Mouse (Mus musculus) brain, embryonic 14.5 days (tissue): ENCODE results near the gene Slc2a9. TPM values are rescaled to one million over a fixed set of nuclear protein-coding genes. Genes with fewer than 3 reads are reported as not detected.
"Not testable (repeated sequence)": the region's sequence is repeated elsewhere in the genome, so short reads cannot be mapped to it uniquely, and the experiment has no call there.

Experiments
- DNase-seq: peaks from one replicate; pipeline ENCODE4 v3.0.0-alpha.2; 2011; ENCODE audit warnings: low read depth
- CTCF ChIP-seq: fragments of 200-500 bp; IDR thresholded peaks from 2 replicates; pipeline ENCODE4 v1.5.1; 2012; ENCODE audit warnings: inconsistent platforms, mild to moderate bottlenecking, moderate library complexity, borderline replicate concordance; ENCODE audit not compliant: insufficient read depth, insufficient read length; ENCODE audit errors: extremely low read depth
- POLR2A ChIP-seq: fragments of 200-500 bp; IDR thresholded peaks from 2 replicates; pipeline ENCODE4 v1.6.1; 2012; ENCODE audit warnings: mild to moderate bottlenecking, inconsistent platforms, borderline replicate concordance; ENCODE audit not compliant: poor library complexity, insufficient read depth, insufficient read length, severe bottlenecking; ENCODE audit errors: extremely low read depth
- polyA plus RNA-seq: library from polyadenylated mRNA; depleted of rRNA; stranded (reverse); fragments of >200 nt; gene quantifications from 2 replicates; pipeline ENCODE4 v1.2.3, GENCODE M21; 2012

Gene Slc2a9
- polyA plus RNA-seq, 1 experiment = 0.81 TPM

DNA sequence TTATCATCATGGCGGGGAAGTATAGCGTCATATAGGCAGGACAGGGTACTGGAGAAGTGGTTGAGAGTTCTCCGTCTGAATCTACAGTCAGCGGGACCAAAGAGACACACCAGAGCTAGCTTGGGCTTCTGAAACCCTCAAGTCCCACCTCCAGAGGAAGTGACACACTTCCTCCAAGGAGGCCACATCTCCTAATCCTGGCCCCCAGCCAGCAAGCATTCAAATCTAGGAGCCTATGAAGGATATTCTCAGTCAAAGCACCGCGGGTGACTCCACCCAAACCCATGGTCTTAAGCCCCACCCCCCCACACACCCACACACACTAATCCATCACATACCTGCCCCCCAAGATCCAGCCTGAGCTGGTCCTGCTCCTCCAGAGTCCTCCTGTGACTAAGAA, 9.1 kb downstream of the Slc2a9 start:
- DNase-seq = no peak
- TF ChIP-seq CTCF = no peak
- no peak for TF ChIP-seq POLR2A

DNA sequence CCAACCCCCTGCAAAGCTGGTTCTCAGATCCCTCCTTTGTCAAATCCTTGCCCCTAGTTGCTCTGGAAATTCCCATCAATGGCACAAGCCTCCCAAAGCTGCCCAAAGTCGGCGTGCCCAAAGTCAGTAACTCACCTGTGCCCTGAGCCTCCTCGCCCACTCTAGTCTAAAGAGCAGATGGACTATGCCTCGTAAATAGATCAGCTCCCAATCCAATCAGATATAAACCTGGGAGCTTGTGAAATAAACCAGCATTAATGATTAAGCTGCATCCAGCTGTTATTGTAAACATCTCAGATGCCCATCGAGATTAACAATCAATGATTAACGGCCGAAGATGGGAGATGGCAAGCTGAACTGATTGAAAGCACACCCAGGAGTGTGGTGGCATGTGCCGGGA, 11.2 kb downstream of the Slc2a9 start:
- DNase-seq = no peak

GRCm38 (mm10) chr5:38489739-38490138, 13.2 kb downstream of the Slc2a9 start:
- no peak for TF ChIP-seq CTCF
- TF ChIP-seq POLR2A = no peak
- no peak for DNase-seq

More for the DNA sequence above, 11.2 kb downstream of the Slc2a9 start:
- no peak for TF ChIP-seq CTCF

DNA sequence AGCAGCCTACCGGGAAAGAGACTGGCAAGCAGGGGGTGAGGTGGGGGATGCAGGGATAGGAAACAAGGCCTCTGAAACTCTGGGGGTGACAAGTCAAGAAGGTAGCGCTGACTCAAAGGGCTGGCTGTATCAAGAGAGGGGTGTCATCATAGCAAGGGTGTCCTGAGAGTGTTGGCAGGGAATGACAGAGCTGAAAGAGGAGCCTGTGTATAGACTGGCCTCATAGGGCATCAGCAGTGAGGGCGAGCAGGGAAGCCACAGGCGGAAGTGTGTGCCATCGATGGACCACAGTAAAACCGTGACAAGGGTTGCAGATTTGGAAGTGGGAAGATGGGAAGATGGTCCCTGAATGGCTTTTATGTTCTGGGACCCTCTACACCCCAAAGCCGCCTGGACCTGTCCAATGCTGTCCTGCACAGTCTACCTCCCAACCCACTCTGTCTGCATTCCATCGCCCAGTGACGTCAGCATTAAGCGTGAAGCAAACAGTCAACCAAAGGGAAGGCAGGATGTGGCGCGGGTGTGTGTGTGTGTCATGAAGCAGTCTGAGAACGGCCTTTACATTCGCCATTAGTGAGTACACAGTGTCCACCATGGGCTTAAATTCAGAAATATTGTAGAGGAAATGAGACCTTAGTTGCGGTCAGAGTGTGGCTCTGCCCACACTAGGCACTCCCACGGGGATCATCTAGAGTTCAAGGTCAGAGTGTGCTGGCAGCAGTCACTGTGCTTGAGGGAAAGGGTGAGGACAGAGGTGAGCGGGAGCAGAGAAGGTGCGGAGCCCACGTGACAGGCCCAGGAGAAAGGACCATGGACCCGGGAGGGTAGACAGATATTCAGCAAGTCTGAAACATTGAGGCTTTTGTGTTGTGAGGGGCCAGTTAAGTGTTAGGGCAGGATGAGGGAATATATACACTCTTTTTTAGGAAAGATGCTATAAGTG, 14.0 kb downstream of the Slc2a9 start:
- TF ChIP-seq CTCF (no peak), POLR2A (no peak)
- DNase-seq = no peak

- no peak for DNase-seq
- no peak for TF ChIP-seq CTCF
- no peak for TF ChIP-seq POLR2A
Measured at GRCm38 (mm10) chr5:38488026-38488425, 14.9 kb downstream of the Slc2a9 start.

GRCm38 (mm10) chr5:38487247-38487646, 15.7 kb downstream of the Slc2a9 start:
- TF ChIP-seq CTCF = no peak
- no peak for TF ChIP-seq POLR2A
- DNase-seq = no peak

DNA sequence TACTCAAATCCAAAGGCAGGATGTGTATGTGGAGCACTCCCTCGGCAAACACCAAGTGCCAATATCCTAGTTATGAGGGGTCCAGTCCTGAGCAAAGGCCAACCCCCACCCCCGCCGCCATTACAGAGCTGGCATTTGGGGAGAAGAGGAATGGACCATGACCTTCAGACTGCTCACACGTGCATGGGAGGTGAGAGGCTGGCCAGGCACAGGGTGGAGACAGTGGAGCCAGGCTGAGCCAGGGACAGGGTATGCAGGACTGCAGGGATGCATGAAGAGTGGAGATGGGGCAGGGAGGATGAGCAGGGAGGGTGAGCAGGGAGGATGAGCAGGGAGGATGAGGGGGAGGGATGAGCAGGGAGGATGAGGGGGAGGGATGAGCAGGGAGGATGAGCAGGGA, 17.0 kb downstream of the Slc2a9 start:
- DNase-seq = no peak
- TF ChIP-seq POLR2A = no peak
- no peak for TF ChIP-seq CTCF

DNA sequence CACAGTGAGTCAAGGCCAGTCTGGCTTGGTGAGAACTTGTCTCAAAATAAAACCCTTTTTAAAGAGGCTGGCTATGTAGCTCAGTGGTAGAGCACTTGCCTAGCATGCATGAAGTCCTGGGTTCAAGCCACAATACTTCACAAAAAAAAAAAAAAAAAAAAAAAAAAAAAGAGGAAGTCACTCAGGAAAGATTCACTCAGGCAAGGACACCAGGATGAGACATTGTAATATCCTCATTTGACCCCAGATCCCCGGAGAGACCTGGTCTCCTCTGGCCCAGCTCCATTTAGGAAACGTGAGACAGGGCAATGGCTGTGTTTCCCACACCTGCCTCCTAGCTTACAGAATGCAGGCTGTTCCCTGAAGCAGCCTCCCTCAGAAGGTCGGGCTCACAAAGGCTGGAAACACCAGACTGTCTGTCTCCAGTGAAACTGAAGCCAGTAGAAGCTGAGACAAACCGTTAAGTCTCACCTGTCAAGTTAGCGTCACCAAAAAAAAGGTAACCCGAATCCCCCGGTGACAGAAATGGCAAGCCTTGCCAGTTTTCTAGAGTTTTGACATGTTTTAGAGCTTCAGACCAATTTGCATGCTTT, 19.3 kb downstream of the Slc2a9 start:
- TF ChIP-seq CTCF = no peak
- TF ChIP-seq POLR2A = no peak

GRCm38 (mm10) chr5:38480822-38481707, 21.9 kb downstream of the Slc2a9 start:
- TF ChIP-seq POLR2A = no peak
- TF ChIP-seq CTCF = no peak
- DNase-seq = no peak

More for the DNA sequence above, 19.3 kb downstream of the Slc2a9 start:
- DNase-seq = no peak

DNA sequence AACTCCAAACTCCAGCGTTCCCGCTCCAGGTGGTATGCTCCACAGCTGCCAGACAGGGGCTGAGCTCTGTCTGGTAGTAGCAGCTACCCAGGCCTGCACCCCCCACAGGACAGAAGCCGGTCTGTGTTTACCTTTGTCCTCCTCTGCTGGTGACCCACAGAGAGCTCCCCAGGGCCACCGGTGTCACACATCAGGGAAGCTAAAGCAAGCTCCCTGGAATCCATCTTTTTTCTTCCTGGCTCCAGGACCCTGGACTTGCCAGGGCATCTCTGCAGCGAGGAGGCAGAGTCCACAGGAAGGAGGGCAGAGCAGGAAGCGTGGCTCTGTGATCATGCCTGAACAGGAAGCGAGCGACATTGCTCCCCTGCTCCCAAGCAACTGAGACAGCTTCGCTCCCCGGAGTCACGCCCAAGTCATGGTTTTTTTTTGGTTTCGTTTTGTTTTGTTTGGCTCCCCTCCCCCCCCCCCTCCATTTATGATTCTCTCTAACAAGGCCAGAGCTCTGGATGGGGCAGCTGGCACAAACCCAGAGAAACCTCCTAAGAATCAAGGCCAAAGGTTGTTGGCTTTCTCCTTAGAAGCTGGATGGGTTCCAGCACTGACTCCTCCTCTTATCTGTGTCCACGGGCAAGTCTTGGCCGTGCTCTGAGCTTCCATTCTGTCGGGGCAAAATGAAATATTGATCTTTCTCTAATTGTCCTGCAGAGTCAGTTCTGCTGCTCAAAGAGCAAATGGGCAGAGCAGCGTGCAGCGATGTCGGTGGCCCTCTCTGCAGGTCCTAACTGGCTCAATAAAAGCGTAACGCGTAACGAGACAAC, 22.8 kb downstream of the Slc2a9 start:
- no peak for TF ChIP-seq POLR2A
- no peak for TF ChIP-seq CTCF
- peak; percentile 62 for DNase-seq

GRCm38 (mm10) chr5:38479545-38479907, 23.4 kb downstream of the Slc2a9 start:
- DNase-seq = not testable (repeated sequence)
